Mouse (Mus musculus): ENCODE data around the gene Col15a1. TPM values are rescaled to one million over a fixed set of nuclear protein-coding genes. Genes with fewer than 3 reads are reported as not detected.

Gene Col15a1
- polyA plus RNA-seq, 1 experiment from 2014 or later: 2.0 TPM

DNA sequence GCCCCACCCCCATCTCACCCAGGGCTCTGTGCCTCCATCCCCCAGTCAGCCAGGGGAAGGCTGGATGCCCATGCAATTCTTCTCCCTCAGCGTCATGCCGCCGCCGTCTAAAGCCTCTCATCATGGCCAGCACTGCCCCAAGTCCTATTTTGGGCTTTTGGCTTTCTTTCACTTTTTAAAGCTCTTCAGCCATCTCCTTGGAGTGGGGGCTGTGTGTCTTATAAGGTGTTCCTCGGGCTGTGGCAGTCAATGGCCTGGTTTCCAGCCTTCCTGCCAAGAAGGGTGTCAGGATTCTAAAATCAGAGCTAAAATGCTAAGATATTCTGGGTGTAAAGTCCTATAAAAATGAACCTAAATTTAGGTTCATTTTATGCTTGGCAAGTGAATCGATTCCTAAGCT is 39.6 kb downstream of the Col15a1 start:
- Histone ChIP-seq H3K27ac (ENCODE audit: low read depth, low read length) (no peak overlapping the region), H3K9me3 (replicated peaks; ENCODE audit: control insufficient read depth, low read length) (0 out of 2 replicates have a peak, but pooled peaks cover under 1% of the 10 kb centered on the region), H3K9ac (ENCODE audit: low read depth, low read length) (no peak overlapping the region), H3K36me3 (ENCODE audit: control insufficient read depth, insufficient read depth, low read length) (no peaks in the 10 kb centered on the region), H3K4me2 (no peak overlapping the region), H3K4me1 (ENCODE audit: control insufficient read depth, insufficient read depth, low read length) (0 out of 2 replicates have a peak, but pooled peaks cover 3% of the 10 kb centered on the region), H3K4me3 (ENCODE audit: low read depth, low read length) (no peak overlapping the region), H3K27me3 (ENCODE audit: control insufficient read depth, insufficient read depth, low read length) (no peaks in the 10 kb centered on the region)
- no peak for ATAC-seq (replicated peaks; ENCODE audit: insufficient number of reproducible peaks, low FRiP score, low TSS enrichment)
- 69% methylated on average over 6 of the region's 6 CpGs for WGBS (ENCODE audit: insufficient replicate concordance)

DNA sequence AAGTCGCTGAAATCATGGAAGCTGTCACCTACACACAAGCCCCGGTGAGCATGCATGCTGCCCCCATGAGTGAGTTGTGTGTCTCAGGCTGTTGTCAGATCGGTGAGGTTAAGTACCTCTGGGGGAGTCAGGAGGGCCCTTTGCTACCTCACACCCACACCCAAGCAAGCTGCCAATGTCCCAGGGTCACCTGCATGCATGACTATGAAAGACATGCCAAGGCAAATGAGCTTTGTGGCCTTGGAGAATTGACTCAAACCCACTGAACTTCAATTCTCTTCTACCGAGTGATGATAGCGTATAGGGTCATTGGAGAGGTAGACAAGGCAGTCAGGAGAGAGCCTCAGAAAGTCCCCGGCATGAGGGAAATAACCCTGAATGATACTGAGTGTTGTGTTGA is 41.2 kb downstream of the Col15a1 start:
- H3K27ac ChIP-seq (ENCODE audit: low read depth, low read length): no peak overlapping the region
- WGBS (ENCODE audit: insufficient replicate concordance): 83% methylated on average over 6 of the region's 6 CpGs

DNA sequence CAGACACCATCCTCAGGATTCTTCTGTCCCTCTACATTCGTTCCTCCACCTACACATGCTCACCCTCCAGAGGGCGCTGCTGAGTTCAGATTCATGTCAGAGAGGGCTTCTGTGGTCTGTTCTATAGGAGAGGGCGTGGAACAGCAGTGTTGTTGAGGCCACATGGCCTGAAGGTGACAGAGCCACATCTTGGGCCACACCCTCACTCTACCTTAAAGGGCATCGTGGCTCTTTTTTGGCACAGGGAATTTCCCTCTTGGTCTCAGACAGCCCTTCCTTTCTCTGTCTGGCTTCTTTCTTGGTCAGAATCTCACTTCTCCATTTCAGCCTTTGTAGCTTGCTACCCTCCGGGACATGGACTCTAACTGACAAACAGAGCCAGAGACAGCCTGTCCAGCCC is 43.1 kb downstream of the Col15a1 start:
- H3K4me3 ChIP-seq (ENCODE audit: low read depth, low read length): no peak overlapping the region
- no peaks in the 10 kb centered on the region for H3K27me3 ChIP-seq (ENCODE audit: control insufficient read depth, insufficient read depth, low read length)
- no peak overlapping the region for H3K27ac ChIP-seq (ENCODE audit: low read depth, low read length)
- H3K36me3 ChIP-seq (ENCODE audit: control insufficient read depth, insufficient read depth, low read length): no peaks in the 10 kb centered on the region
- 0 out of 2 replicates have a peak, but pooled peaks cover 3% of the 10 kb centered on the region for H3K4me1 ChIP-seq (ENCODE audit: control insufficient read depth, insufficient read depth, low read length)
- 42% methylated on average over 5 of the region's 5 CpGs for WGBS (ENCODE audit: insufficient replicate concordance)
- H3K9me3 ChIP-seq (replicated peaks; ENCODE audit: control insufficient read depth, low read length): 0 out of 2 replicates have a peak, but pooled peaks cover 2% of the 10 kb centered on the region
- no peak for ATAC-seq (replicated peaks; ENCODE audit: insufficient number of reproducible peaks, low FRiP score, low TSS enrichment)
- H3K4me2 ChIP-seq: no peak overlapping the region
- no peak overlapping the region for H3K9ac ChIP-seq (ENCODE audit: low read depth, low read length)

More for the DNA sequence above, 41.2 kb downstream of the Col15a1 start:
- no peaks in the 10 kb centered on the region for H3K36me3 ChIP-seq (ENCODE audit: control insufficient read depth, insufficient read depth, low read length)
- H3K4me3 ChIP-seq (ENCODE audit: low read depth, low read length): no peak overlapping the region
- no peak for ATAC-seq (replicated peaks; ENCODE audit: insufficient number of reproducible peaks, low FRiP score, low TSS enrichment)
- 0 out of 2 replicates have a peak, but pooled peaks cover 2% of the 10 kb centered on the region for H3K9me3 ChIP-seq (replicated peaks; ENCODE audit: control insufficient read depth, low read length)
- 0 out of 2 replicates have a peak, but pooled peaks cover 3% of the 10 kb centered on the region for H3K4me1 ChIP-seq (ENCODE audit: control insufficient read depth, insufficient read depth, low read length)
- H3K27me3 ChIP-seq (ENCODE audit: control insufficient read depth, insufficient read depth, low read length): no peaks in the 10 kb centered on the region
- no peak overlapping the region for H3K9ac ChIP-seq (ENCODE audit: low read depth, low read length)
- no peak overlapping the region for H3K4me2 ChIP-seq

DNA sequence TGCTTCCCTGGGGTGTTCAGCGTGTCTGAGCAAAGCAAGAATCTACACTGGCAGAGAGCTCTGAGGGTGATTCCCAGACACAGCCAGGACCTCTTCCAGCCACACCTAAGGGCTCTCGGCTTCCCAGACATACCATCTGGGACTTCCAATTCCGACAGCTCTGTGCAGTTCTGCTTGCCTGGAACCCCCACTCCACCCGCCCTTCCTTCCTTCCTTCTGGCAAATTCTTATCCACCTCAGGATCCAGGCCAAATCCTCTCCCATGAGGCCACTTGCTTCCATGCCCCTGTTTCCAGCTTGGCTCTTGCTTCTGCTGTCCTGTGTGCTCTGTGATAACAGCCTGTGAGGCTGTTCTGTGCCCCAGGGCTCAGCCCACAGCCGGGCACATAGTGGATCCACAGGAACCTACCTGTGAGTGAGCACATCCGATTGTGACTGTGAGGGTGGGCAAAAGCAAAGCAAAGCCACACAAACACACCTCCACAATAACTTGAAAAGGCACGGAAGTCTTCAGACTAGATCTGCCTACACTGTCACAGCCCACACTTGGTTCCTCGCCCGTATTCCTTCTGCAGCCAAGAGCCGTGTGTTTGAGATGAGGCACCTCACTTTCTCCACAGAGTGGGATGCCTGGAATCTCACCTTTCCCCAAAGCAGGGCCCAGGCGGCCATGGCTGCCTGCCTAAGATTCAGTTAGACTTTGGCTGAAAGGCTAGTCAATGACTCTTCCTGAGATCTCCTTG is 43.9 kb downstream of the Col15a1 start:
- Histone ChIP-seq H3K4me2 (no peak overlapping the region), H3K4me3 (ENCODE audit: low read depth, low read length) (no peak overlapping the region), H3K9me3 (replicated peaks; ENCODE audit: control insufficient read depth, low read length) (0 out of 2 replicates have a peak, but pooled peaks cover 2% of the 10 kb centered on the region), H3K4me1 (ENCODE audit: control insufficient read depth, insufficient read depth, low read length) (0 out of 2 replicates have a peak, but pooled peaks cover 3% of the 10 kb centered on the region), H3K27ac (ENCODE audit: low read depth, low read length) (no peak overlapping the region), H3K36me3 (ENCODE audit: control insufficient read depth, insufficient read depth, low read length) (no peaks in the 10 kb centered on the region), H3K9ac (ENCODE audit: low read depth, low read length) (no peak overlapping the region), H3K27me3 (ENCODE audit: control insufficient read depth, insufficient read depth, low read length) (no peaks in the 10 kb centered on the region)
- ATAC-seq (replicated peaks; ENCODE audit: insufficient number of reproducible peaks, low FRiP score, low TSS enrichment): no peak; the same call in 1 of the 2 replicates
- 79% methylated on average over 11 of the region's 11 CpGs for whole genome bisulfite sequencing (ENCODE audit: insufficient replicate concordance)

DNA sequence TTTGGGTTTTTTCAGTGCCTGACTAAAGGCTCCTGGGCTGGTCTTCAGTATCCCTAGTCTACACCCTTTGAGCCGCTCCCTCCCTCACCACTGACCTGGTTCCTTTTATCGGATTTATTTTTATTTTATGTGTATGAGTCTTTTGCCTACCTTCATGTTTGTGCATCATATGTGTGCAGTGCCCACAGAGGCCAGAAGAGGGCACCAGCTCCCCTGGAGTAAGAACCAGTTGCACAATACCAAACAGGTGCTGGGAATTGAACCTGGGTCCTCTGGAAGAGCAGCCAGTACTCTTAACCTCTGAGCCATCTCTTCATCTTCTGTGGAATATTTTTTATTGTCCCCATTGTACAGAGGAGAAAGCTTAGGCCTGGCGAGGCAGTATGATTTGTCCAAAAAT is 44.7 kb downstream of the Col15a1 start:
- Histone ChIP-seq H3K9me3 (replicated peaks; ENCODE audit: control insufficient read depth, low read length) (0 out of 2 replicates have a peak, but pooled peaks cover 2% of the 10 kb centered on the region), H3K9ac (ENCODE audit: low read depth, low read length) (no peak overlapping the region), H3K4me1 (ENCODE audit: control insufficient read depth, insufficient read depth, low read length) (0 out of 2 replicates have a peak, but pooled peaks cover 3% of the 10 kb centered on the region), H3K4me3 (ENCODE audit: low read depth, low read length) (no peak overlapping the region), H3K27me3 (ENCODE audit: control insufficient read depth, insufficient read depth, low read length) (no peaks in the 10 kb centered on the region), H3K36me3 (ENCODE audit: control insufficient read depth, insufficient read depth, low read length) (no peaks in the 10 kb centered on the region), H3K27ac (ENCODE audit: low read depth, low read length) (no peak overlapping the region), H3K4me2 (no peak overlapping the region)
- ATAC-seq (replicated peaks; ENCODE audit: insufficient number of reproducible peaks, low FRiP score, low TSS enrichment): no peak
- 88% methylated on average over 3 of the region's 3 CpGs for WGBS (ENCODE audit: insufficient replicate concordance)

DNA sequence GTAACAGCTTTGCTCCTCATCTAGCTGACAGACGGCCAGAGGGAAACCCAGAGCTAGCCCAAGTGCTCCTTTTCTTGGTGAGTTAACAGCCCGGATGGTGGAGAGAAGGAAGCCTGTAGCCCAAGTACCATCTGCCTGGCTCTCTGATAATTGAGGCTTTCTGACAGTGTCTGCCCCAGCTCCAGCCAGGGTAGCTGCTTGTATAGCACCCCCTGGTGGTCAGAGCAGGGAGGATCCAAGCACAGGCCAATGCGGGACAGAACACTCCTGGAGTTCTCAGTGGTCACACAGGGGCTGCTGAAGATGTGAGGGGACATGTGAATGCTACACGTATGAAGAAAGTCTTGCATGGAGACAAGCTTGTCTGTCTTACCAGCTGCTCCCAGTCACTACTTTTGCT is 47.7 kb downstream of the Col15a1 start:
- H3K9ac ChIP-seq (ENCODE audit: low read depth, low read length): no peak overlapping the region
- H3K4me2 ChIP-seq: no peak overlapping the region
- H3K27ac ChIP-seq (ENCODE audit: low read depth, low read length): no peak overlapping the region
- no peaks in the 10 kb centered on the region for H3K4me1 ChIP-seq (ENCODE audit: control insufficient read depth, insufficient read depth, low read length)
- H3K27me3 ChIP-seq (ENCODE audit: control insufficient read depth, insufficient read depth, low read length): no peaks in the 10 kb centered on the region
- 36% methylated on average over 4 of the region's 4 CpGs for WGBS (ENCODE audit: insufficient replicate concordance)
- no peak overlapping the region for H3K4me3 ChIP-seq (ENCODE audit: low read depth, low read length)
- H3K9me3 ChIP-seq (replicated peaks; ENCODE audit: control insufficient read depth, low read length): 0 out of 2 replicates have a peak, but pooled peaks cover 2% of the 10 kb centered on the region
- no peaks in the 10 kb centered on the region for H3K36me3 ChIP-seq (ENCODE audit: control insufficient read depth, insufficient read depth, low read length)
- no peak for ATAC-seq (replicated peaks; ENCODE audit: insufficient number of reproducible peaks, low FRiP score, low TSS enrichment)

DNA sequence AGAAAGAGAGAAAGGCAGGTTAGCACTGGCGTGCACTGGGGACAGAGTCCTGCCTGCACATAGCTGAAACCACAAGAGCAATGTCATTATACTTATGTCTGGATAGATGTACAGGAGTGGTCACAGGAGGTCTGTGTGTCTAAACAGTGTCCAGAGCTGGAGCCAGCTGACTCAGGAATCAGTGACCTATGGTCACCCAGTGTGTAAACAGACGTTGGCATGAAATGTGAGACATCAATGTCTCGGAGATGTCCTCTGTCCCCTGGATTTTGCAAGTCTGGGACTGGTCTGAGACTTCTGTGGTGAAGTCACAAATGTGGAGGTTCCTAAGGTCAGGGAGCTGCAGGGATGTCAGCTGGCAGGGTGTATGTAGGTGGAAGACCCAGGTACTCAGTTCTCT is 50.2 kb downstream of the Col15a1 start:
- no peak overlapping the region for H3K4me2 ChIP-seq
- no peaks in the 10 kb centered on the region for H3K4me1 ChIP-seq (ENCODE audit: control insufficient read depth, insufficient read depth, low read length)
- ATAC-seq (replicated peaks; ENCODE audit: insufficient number of reproducible peaks, low FRiP score, low TSS enrichment): no peak
- WGBS (ENCODE audit: insufficient replicate concordance): 66% methylated on average over 3 of the region's 3 CpGs
- no peak overlapping the region for H3K27ac ChIP-seq (ENCODE audit: low read depth, low read length)
- no peaks in the 10 kb centered on the region for H3K27me3 ChIP-seq (ENCODE audit: control insufficient read depth, insufficient read depth, low read length)
- H3K9me3 ChIP-seq (replicated peaks; ENCODE audit: control insufficient read depth, low read length): no peaks in the 10 kb centered on the region
- H3K4me3 ChIP-seq (ENCODE audit: low read depth, low read length): no peak overlapping the region
- no peaks in the 10 kb centered on the region for H3K36me3 ChIP-seq (ENCODE audit: control insufficient read depth, insufficient read depth, low read length)
- H3K9ac ChIP-seq (ENCODE audit: low read depth, low read length): no peak overlapping the region

DNA sequence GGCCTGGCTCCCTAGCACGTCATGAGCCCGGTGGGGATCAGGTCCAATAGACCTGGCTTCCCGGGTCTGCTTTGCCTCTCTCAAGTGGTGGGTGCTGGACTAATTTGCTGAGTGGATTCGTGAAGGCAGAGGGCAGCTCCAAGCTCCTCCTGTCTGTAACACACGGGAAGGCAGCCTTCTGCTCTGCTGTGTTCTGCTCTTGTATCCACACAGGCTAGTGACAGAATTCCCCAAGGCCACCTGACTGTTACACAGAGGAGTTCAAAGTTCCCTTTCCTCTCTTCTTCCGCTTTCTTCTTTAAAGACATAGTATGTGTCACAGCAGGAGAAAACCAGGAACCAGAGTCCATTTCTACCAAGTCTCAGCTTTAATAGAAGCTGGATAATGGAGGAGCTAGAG is 53.1 kb downstream of the Col15a1 start:
- no peak overlapping the region for H3K27ac ChIP-seq (ENCODE audit: low read depth, low read length)
- WGBS (ENCODE audit: insufficient replicate concordance): 68% methylated on average over 6 of the region's 6 CpGs
- no peaks in the 10 kb centered on the region for H3K27me3 ChIP-seq (ENCODE audit: control insufficient read depth, insufficient read depth, low read length)
- H3K9ac ChIP-seq (ENCODE audit: low read depth, low read length): no peak overlapping the region
- H3K9me3 ChIP-seq (replicated peaks; ENCODE audit: control insufficient read depth, low read length): no peaks in the 10 kb centered on the region
- no peak for ATAC-seq (replicated peaks; ENCODE audit: insufficient number of reproducible peaks, low FRiP score, low TSS enrichment)
- peaks cover 3% of the 10 kb centered on the region; the same call in 1 of the 2 replicates for H3K4me1 ChIP-seq (ENCODE audit: control insufficient read depth, insufficient read depth, low read length)
- H3K36me3 ChIP-seq (ENCODE audit: control insufficient read depth, insufficient read depth, low read length): no peaks in the 10 kb centered on the region
- H3K4me3 ChIP-seq (ENCODE audit: low read depth, low read length): no peak overlapping the region
- H3K4me2 ChIP-seq: no peak overlapping the region

DNA sequence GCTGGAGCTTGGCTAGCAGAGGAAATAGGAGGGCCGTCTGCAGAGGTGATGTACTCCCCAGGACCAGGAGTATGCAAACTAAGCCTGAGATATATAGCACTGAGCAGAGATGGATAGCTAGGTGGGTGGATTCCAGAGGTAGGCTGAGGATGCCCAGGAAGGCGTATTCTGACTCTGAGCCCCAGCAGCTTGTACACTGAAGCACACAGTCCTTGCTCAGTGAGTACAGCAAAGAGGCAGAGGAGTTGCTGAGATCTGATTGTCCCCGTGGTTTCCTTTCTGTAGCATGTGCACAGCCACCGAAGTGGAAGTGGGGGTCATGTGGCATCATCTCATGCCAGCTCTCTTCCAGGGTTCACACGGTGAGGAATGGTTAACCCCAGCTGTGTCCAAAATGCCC is 54.0 kb downstream of the Col15a1 start:
- Histone ChIP-seq H3K27me3 (ENCODE audit: control insufficient read depth, insufficient read depth, low read length) (no peaks in the 10 kb centered on the region), H3K9me3 (replicated peaks; ENCODE audit: control insufficient read depth, low read length) (no peaks in the 10 kb centered on the region), H3K36me3 (ENCODE audit: control insufficient read depth, insufficient read depth, low read length) (no peaks in the 10 kb centered on the region), H3K27ac (ENCODE audit: low read depth, low read length) (no peak overlapping the region), H3K9ac (ENCODE audit: low read depth, low read length) (no peak overlapping the region), H3K4me3 (ENCODE audit: low read depth, low read length) (no peak overlapping the region), H3K4me1 (ENCODE audit: control insufficient read depth, insufficient read depth, low read length) (peaks cover 3% of the 10 kb centered on the region; the same call in 1 of the 2 replicates), H3K4me2 (no peak overlapping the region)
- WGBS (ENCODE audit: insufficient replicate concordance): 65% methylated on average over 5 of the region's 5 CpGs
- ATAC-seq (replicated peaks; ENCODE audit: insufficient number of reproducible peaks, low FRiP score, low TSS enrichment): no peak

Data from heart, embryonic 11.5 days (tissue).